Mouse (Mus musculus) bone marrow macrophage, adult 2 months (primary cell): ENCODE data around the gene Thrap3.

Source experiments
- CTCF ChIP-seq: IDR thresholded peaks from 2 replicates; pipeline ENCODE4 v1.5.1; 2012; ENCODE audit warnings: low read depth, mild to moderate bottlenecking, low read length, moderate library complexity
- POLR2A ChIP-seq: IDR thresholded peaks from 2 replicates; pipeline ENCODE4 v1.6.1; 2012; ENCODE audit warnings: mild to moderate bottlenecking, low read depth, low read length, borderline replicate concordance

- TF ChIP-seq CTCF (no peak), POLR2A (no peak)
Observed at GRCm38 (mm10) chr4:126163067-126163659, 39.4 kb downstream of the Thrap3 start, which contains the start of gene Sh3d21.
